Mouse (Mus musculus) bone marrow macrophage, adult 2 months (primary cell): ENCODE measurements around the gene Nlrp6. TPM values are rescaled to one million over a fixed set of nuclear protein-coding genes. Genes with fewer than 3 reads are reported as not detected.
A peak's percentile ranks its signal among the peaks of the same experiment; 100 is the strongest.

ENCODE experiments used
- H3K27ac ChIP-seq: 2 replicates; pipeline ENCODE4 v1.5.1; 2012; ENCODE audit warnings: low read depth, low read length; ENCODE audit not compliant: insufficient read depth
- H3K4me1 ChIP-seq: 2 replicates; pipeline ENCODE4 v1.6.1; 2012; ENCODE audit warnings: low read length; ENCODE audit not compliant: control insufficient read depth, insufficient read depth
- H3K4me3 ChIP-seq: 2 replicates; pipeline ENCODE4 v1.5.1; 2012; ENCODE audit warnings: mild to moderate bottlenecking, low read length, moderate library complexity; ENCODE audit not compliant: insufficient read depth
- CTCF ChIP-seq: IDR thresholded peaks from 2 replicates; pipeline ENCODE4 v1.5.1; 2012; ENCODE audit warnings: low read depth, mild to moderate bottlenecking, low read length, moderate library complexity
- POLR2A ChIP-seq: IDR thresholded peaks from 2 replicates; pipeline ENCODE4 v1.6.1; 2012; ENCODE audit warnings: mild to moderate bottlenecking, low read depth, low read length, borderline replicate concordance
- polyA plus RNA-seq: library from polyadenylated mRNA; stranded (reverse); fragments of >200 nt; gene quantifications from 2 replicates; pipeline ENCODE4 v1.2.4, GENCODE M21; 2012; ENCODE audit not compliant: missing spikeins, insufficient read depth, insufficient read length

Nlrp6 gene
- polyA plus RNA-seq, 1 experiment, result not detected

DNA sequence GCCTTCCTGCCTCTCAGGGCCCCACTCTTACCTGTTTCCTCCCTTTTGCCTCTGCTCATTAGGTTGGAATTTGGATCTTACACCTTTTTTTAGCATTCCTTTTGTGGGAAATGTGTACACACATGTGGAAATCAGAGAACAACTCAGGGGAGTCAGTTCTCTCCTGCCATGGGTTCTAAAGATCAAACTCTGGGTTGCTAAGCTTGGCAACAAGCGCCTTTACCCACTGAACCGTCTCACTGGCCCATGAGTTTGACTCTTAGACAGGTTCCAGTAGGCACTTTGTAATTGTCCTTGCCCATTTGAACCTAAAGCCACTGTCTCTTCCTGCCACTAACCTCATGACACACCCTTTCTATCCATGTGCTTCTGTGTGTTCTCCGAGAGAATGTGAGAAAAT is 26.1 kb upstream of the Nlrp6 start:
- Histone ChIP-seq H3K4me3 (no peak overlapping the region), H3K4me1 (no peaks in the 10 kb centered on the region)
- TF ChIP-seq CTCF (no peak), POLR2A (no peak)

DNA sequence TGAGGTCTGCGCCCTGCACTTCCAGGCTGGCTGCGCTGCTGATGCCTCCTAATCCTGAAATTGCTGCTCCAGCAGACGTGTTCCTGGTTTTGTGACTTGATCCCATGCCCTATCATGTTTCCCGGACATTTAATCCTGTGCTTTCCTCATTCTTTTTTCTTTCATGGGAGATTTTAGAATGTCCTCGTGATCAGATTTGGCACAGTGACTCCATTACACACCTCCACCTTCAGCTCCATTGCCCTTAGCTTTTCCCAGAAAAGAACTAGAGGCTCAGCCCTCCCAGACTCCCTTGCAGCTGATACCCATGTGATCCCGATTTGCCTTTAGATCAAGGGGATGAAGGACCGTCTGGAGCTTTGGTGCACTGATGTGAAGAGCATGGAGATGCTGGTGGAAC is 22.8 kb upstream of the Nlrp6 start:
- no peaks in the 10 kb centered on the region for H3K4me1 ChIP-seq
- TF ChIP-seq POLR2A (no peak), CTCF (no peak)
- H3K4me3 ChIP-seq, result no peak overlapping the region
- no peak overlapping the region for H3K27ac ChIP-seq

More for the DNA sequence above, 26.1 kb upstream of the Nlrp6 start:
- no peak overlapping the region for H3K27ac ChIP-seq

DNA sequence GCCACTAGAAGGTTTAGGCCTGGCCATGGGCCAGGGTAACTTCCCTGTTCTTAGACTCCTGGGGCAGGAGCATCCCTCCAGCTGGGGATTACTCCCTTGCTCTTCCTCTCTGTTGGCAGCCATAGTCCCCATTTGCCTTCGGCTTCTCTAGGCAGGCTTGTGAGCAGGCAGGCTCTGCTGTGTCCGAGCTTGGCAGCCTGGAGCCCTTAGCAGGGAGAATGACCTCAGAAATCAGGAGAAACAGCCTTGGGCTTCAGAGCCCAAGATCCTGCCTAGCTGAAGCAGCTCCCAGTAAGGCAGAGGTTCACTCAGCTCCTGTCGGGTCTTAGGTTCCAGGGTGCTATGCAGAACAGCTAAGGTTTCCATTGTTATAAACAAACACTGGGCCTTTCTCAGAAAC is 21.6 kb upstream of the Nlrp6 start:
- Histone ChIP-seq H3K4me3 (no peak overlapping the region), H3K4me1 (no peaks in the 10 kb centered on the region), H3K27ac (no peak overlapping the region)
- no peak for TF ChIP-seq CTCF
- no peak for TF ChIP-seq POLR2A

DNA sequence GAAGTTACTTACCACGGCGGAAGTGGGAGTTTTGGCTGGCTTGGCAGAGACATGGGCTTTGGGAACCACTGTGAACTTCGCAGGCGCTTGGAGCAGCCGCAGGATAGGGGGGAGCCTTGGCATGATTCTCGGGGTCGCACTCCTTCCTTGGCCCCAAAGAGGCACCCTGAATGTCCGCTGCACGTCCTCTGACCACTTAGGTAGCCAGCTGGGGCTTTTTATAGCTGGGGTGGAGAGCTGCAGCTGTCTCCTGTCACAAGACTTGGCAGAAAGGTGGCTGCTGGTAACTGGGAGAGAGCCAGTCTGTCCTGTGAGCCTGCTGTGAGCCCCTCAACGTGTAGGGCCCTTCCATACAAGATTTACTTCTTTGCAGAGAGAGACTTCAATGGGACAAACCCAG is 20.5 kb upstream of the Nlrp6 start, which contains the start of gene Cox8b:
Cox8b (minus strand) TSS at position 227 of the 400 bp plus-strand sequence.
- no peak within 1 kb of the TSS for H3K27ac ChIP-seq

DNA sequence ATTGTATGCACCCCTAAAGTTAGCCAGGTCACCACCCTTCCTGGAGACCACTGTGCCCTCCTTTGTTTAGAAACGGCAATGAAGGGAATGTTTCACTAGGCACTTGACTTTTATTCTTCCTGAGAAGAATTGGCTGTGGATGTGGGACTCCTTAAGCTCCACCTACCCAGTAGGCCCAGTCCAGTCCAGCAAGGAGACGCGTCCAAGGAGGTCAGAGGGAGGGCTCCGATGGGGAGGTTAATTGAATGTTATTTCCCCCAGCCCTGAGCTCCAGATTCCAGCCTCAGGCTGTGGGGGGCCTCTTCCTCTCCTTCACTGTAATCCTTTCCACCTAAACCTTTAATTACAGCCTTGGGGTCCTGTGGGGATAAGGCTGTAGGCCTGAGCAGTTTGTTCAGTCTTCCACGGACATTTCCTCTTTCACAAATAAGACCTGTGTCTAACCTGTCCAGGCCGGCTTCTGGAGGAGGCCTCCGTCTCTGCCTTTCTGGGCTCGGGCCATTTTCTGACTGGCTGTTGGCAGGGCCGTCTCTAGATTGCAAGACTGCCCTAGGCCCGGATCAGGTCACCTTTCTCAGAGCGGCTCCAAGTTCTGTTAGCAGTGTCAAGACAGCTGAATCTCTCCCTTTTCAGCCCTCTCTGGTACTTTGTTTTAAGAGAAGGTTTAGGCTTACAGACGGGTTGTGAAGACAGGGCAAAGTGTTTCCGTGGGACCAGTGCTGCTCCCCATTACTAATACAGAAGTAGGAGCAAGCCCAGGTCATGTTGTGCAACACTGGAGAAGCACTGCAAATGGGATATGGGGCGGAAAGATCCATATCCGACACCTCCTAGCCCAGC is 18.4 kb upstream of the Nlrp6 start:
- no peaks in the 10 kb centered on the region for H3K4me1 ChIP-seq
- no peak overlapping the region for H3K27ac ChIP-seq
- no peak overlapping the region for H3K4me3 ChIP-seq
- TF ChIP-seq POLR2A, result no peak
- TF ChIP-seq CTCF, result no peak

More for the DNA sequence above, 20.5 kb upstream of the Nlrp6 start, which contains the start of gene Cox8b:
- TF ChIP-seq POLR2A (no peak), CTCF (no peak)
- no peak within 1 kb of the TSS for H3K4me3 ChIP-seq
- no peaks in the 10 kb centered on the region for H3K4me1 ChIP-seq

DNA sequence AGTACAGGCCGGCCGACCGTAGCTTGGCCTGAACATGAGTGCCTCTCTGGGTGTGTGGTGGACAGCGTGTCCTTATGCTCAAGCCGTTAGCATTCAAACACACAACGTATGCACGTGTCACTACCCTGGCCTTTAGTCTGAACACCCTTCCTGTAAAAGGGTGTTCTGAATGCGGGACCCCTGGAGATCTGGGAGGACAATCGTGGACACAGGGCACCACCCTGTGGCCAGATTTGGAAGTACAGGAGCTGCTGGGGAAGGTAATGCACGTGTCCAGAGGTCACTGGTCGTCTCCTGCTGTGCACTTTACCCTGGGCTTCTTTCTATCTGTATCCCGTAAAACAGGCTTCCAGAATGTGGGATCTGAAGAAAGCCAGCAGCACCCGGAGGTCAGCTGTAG is 17.5 kb upstream of the Nlrp6 start:
- no peak overlapping the region for H3K27ac ChIP-seq
- no peaks in the 10 kb centered on the region for H3K4me1 ChIP-seq
- no peak overlapping the region for H3K4me3 ChIP-seq
- TF ChIP-seq CTCF (peak; percentile 98), POLR2A (no peak)

DNA sequence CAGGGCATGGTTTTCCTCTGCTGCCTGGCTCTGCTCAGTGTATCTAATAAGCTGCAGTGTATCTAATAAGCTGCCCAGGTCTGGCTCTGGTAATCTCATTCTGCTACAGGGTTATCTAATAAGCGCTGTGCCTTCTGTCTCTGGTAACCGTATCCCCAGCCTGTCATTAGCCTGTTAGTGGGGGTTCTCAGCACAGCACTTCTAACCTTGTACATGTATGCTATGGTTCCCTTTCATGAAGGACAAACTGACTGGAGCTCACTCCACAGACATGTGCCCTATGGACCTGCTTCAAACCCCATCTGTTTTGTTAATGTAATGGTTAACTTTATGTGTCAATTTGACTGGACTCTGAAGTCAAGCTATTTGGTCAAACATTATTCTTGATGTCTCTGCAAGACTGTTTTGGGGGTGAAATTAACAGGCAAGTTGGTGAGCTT is 15.0 kb upstream of the Nlrp6 start:
- Histone ChIP-seq H3K27ac (no peak overlapping the region), H3K4me1 (peaks cover 3% of the 10 kb centered on the region; the same call in 1 of the 2 replicates), H3K4me3 (no peak overlapping the region)

DNA sequence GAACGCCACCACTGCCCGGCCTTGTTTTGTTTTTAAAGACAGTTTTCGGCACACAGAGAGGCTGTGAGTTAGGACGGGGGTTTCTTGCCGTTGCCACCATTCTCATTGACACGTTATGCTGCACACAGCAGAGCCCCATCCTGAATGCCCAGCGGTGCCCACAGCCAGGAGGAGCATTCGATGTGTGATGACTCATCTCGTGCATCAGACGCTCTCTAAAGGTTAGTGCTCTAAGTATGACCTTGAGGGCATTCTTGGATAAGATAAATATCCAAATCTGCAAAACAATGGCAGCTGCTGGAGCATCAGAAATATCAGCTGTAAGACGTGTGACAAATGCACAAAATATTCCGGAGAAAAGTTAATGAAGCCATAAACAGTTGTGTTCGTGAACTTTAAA is 13.6 kb upstream of the Nlrp6 start:
- Histone ChIP-seq H3K27ac (no peak overlapping the region), H3K4me1 (peaks cover 3% of the 10 kb centered on the region; the same call in 1 of the 2 replicates), H3K4me3 (no peak overlapping the region)
- no peak for TF ChIP-seq CTCF
- no peak for TF ChIP-seq POLR2A

More for the DNA sequence above, 15.0 kb upstream of the Nlrp6 start:
- no peak for TF ChIP-seq POLR2A
- no peak for TF ChIP-seq CTCF

DNA sequence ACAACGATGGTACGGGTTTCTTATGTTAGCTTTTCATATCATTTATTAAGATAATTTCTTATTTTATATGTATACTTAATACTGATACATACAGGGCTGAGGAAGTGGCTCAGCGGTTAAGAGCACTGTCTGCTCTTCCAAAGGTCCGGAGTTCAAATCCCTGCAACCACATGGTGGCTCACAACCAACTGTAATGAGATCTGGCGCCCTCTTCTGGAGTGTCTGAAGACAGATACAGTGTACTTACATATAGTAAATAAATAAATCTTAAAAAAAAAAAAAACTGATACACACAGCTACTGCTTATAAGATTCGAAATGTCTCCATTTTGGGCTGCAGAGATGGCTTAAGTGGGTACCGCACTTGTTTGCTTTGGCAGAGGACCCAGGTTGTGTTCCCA is 13.0 kb upstream of the Nlrp6 start:
- no peak overlapping the region for H3K4me3 ChIP-seq
- peaks cover 7% of the 10 kb centered on the region for H3K4me1 ChIP-seq
- no peak overlapping the region for H3K27ac ChIP-seq
- TF ChIP-seq CTCF, result no peak
- no peak for TF ChIP-seq POLR2A

DNA sequence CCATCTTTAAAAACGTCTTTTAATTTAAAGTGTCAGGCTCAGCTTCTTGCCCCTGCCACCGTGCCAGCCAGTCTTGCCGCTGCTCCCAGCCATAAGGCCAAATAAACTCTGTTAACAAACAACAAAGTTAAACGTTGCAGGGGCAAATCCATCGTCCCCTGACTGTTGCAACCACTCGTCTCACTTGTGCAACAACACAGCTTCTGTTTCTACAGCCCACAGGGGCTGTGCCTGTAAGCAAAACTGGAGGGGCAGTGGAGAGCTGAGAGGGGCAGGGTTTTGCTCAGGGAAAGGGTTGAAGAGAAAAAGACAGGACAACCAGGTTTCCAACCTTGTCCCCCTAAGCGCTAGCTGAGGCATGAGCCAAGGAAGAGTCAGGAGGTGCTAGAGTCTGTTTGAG is 12.5 kb upstream of the Nlrp6 start:
- TF ChIP-seq POLR2A (no peak), CTCF (no peak)
- peaks cover 8% of the 10 kb centered on the region for H3K4me1 ChIP-seq
- H3K27ac ChIP-seq, result no peak overlapping the region
- H3K4me3 ChIP-seq, result no peak overlapping the region
